Mouse (Mus musculus) bone marrow, adult 2 months (tissue): ENCODE measurements around the gene Trim43b. TPM values are rescaled to one million over a fixed set of nuclear protein-coding genes. Genes with fewer than 3 reads are reported as not detected.
"Not testable (repeated sequence)": the region's sequence is repeated elsewhere in the genome, so short reads cannot be mapped to it uniquely, and the experiment has no call there.

Source experiments
- H3K27ac ChIP-seq: fragments of 200-500 bp; 2 replicates; pipeline ENCODE4 v1.5.1; 2012; ENCODE audit warnings: low read depth, mild to moderate bottlenecking, control low read depth, inconsistent platforms, low read length; ENCODE audit not compliant: control insufficient read depth, poor library complexity, insufficient read depth
- H3K4me1 ChIP-seq: fragments of 200-500 bp; 2 replicates; pipeline ENCODE4 v1.6.1; 2011; ENCODE audit warnings: low read length; ENCODE audit not compliant: control insufficient read depth, insufficient read depth
- H3K4me3 ChIP-seq: fragments of 200-500 bp; replicated peaks from 2 replicates; pipeline ENCODE3; 2011; ENCODE audit warnings: mild to moderate bottlenecking, low read depth, low read length, control low read depth; ENCODE audit not compliant: control insufficient read depth
- WGBS: fragments of 180-500 bp; shearing (Covaris S2); methylation state at CpG from one replicate; pipeline ENCODE4 v1.1.7; 2018; 5-methylcytosine and 5-hydroxymethylcytosine counted together
- polyA plus RNA-seq: library from polyadenylated mRNA; stranded (reverse); fragments of >200 nt; gene quantifications from 2 replicates; pipeline ENCODE4 v1.2.4, GENCODE M21; 2011; ENCODE audit warnings: low replicate concordance; ENCODE audit not compliant: missing spikeins, insufficient read depth, insufficient read length

The Trim43b gene
- polyA plus RNA-seq: not detected in 2 replicates

DNA sequence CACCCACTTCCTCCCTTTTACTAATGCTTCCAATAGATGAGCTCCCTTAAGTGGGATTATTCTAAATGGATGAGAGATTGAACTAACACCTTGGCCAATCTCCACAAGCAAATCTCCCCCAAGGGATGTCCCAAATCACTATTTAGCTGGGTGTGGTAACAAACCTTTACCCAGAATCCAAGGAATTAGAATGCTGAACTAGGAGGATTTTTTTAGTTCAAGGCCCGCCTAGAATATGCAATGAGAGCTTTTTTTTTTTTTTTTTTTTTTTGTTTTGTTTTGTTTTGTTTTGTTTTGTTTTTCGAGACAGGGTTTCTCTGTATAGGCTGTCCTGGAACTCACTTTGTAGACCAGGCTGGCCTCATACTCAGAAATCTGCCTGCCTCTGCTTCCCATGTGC is at the start of gene Trim43b:
Gene Trim43b, minus strand, starts transcription at position 101 of the 400 bp plus-strand sequence.
- 61% methylated on average over 2 of the region's 2 CpGs for WGBS
- H3K27ac ChIP-seq, H3K4me1 ChIP-seq, H3K4me3 ChIP-seq: not testable (repeated sequence)

DNA sequence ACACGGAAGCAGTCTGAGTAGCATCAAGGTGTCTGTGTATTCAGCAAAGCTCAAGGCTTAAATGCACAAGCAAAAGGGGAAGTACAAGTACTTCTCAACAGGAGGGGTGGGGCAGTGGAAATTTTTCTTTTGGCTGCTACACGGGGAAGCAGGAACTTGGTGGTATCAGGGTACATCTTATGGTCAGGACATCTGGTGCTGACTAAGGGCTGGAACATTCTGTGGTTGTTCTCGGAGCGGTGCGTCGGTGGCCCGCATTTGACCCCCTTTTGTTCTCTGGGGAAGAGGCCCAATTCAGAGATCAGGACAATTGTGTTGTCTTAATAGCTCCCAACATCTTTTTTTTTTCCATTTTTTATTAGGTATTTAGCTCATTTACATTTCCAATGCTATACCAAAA is 11.9 kb upstream of the Trim43b start:
- not testable (repeated sequence) for H3K4me3 ChIP-seq, H3K4me1 ChIP-seq, H3K27ac ChIP-seq
- 85% methylated on average over 7 of the region's 7 CpGs for WGBS

- not testable (repeated sequence) for H3K4me1 ChIP-seq, H3K27ac ChIP-seq
- WGBS: 82% methylated on average over 13 of the region's 13 CpGs
Measured at GRCm38 (mm10) chr9:89086746-89087145, 5.9 kb downstream of the Trim43b start.

GRCm38 (mm10) chr9:89079637-89080036 is 13.0 kb downstream of the Trim43b start:
- WGBS: 78% methylated on average over 10 of the region's 10 CpGs
- not testable (repeated sequence) for H3K4me1 ChIP-seq, H3K4me3 ChIP-seq, H3K27ac ChIP-seq

More at GRCm38 (mm10) chr9:89086746-89087145, 5.9 kb downstream of the Trim43b start:
- H3K4me3 ChIP-seq: not testable (repeated sequence)

- not testable (repeated sequence) for H3K4me3 ChIP-seq, H3K27ac ChIP-seq, H3K4me1 ChIP-seq
- 76% methylated on average over 2 of the region's 5 CpGs for WGBS
Measured at GRCm38 (mm10) chr9:89076508-89076907, 16.1 kb downstream of the Trim43b start.

GRCm38 (mm10) chr9:89067143-89067501 is 25.5 kb downstream of the Trim43b start:
- H3K4me3 ChIP-seq, H3K27ac ChIP-seq, H3K4me1 ChIP-seq: not testable (repeated sequence)
- 83% methylated on average over 3 of the region's 6 CpGs for WGBS

DNA sequence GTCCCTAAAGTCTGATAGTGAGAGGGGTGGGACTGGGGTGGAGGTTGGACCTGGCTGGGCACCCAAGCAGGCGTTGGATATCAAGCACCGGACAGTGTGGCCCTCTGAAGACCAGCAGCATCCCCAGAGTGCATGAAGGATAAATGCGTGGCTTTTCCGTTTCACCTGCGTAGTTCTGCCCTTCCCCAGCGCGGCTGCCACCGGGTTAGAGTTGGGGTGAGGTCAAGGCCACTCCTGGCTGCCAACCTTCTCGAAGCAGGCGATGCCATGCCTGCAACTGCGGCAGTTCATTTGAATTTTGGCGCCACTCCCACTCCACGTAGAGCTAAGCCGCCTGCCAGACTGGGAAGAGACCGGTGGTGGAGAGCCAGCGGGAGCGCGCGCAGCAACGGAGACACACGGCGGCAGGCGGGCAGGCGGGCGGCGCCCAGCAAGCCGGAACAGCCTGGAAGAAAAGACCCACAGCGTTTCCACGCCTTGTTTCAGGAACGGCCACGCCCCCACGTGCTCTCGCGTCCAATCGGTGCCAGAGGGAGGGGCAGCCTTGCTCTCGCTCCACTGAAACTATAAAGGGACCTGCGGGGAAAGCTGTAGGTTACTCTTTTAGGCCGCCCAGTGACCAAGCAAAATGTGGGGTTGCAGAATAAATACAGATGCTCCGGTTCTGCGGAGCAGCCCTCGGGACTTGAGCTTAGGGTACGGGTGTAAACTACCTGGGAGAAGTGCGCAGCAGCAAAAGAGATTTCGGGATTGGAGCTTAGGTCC is 26.1 kb downstream of the Trim43b start:
- H3K4me3 ChIP-seq, H3K4me1 ChIP-seq, H3K27ac ChIP-seq: not testable (repeated sequence)
- WGBS: 69% methylated on average over 41 of the region's 44 CpGs

Other genes starting within 250 kb of the Trim43b start
- 6.3 TPM in 1 of 2 replicates, not detected in the other for gene Bcl2a1a, start 135.9 kb downstream of the Trim43b start, polyA plus RNA-seq
- 2.3 and 3.1 TPM in 2 replicates for gene Bcl2a1b, start 106.4 kb upstream of the Trim43b start, polyA plus RNA-seq
- not detected in 2 replicates for gene Gm29094, start 106.5 kb upstream of the Trim43b start, polyA plus RNA-seq
- gene Mthfs, start 117.8 kb upstream of the Trim43b start, polyA plus RNA-seq: 5.5 and 10.6 TPM in 2 replicates